Mouse (Mus musculus) intestine, postnatal 0 days (tissue): ENCODE results near the gene Acoxl. TPM values are rescaled to one million over a fixed set of nuclear protein-coding genes. Genes with fewer than 3 reads are reported as not detected.

Experiments used
- ATAC-seq: fragments of 200-750 bp; cut with Nextera tagmentation; 2 replicates; pipeline ENCODE4 v1.8.0; 2017; ENCODE audit warnings: mild to moderate bottlenecking, moderate TSS enrichment, moderate library complexity
- H3K27ac ChIP-seq: fragments of 300-500 bp; sonication (generic); 2 replicates; pipeline ENCODE4 v1.5.1; 2014; ENCODE audit warnings: mild to moderate bottlenecking, low read depth, low read length, moderate library complexity
- H3K27me3 ChIP-seq: fragments of 300-500 bp; sonication (generic); replicated peaks from 2 replicates; pipeline ENCODE4 v1.6.1; 2014; ENCODE audit warnings: low read length, mixed read lengths; ENCODE audit not compliant: control insufficient read depth, insufficient read depth
- H3K36me3 ChIP-seq: fragments of 300-500 bp; sonication (generic); 2 replicates; pipeline ENCODE4 v1.6.1; 2014; ENCODE audit warnings: mild to moderate bottlenecking, moderate library complexity; ENCODE audit not compliant: control insufficient read depth, insufficient read depth
- H3K4me1 ChIP-seq: fragments of 300-500 bp; sonication (generic); replicated peaks from 2 replicates; pipeline ENCODE4 v1.6.1; 2014; ENCODE audit warnings: antibody characterized with exemption, low read length, mixed read lengths; ENCODE audit not compliant: control insufficient read depth, insufficient read depth
- H3K4me2 ChIP-seq: fragments of 300-500 bp; sonication (generic); replicated peaks from 2 replicates; pipeline ENCODE4 v1.6.1; 2014; ENCODE audit warnings: low read depth, mild to moderate bottlenecking, moderate library complexity
- H3K4me3 ChIP-seq: fragments of 300-500 bp; sonication (generic); 2 replicates; pipeline ENCODE4 v1.5.1; 2014; ENCODE audit warnings: low read depth, low read length
- H3K9ac ChIP-seq: fragments of 300-500 bp; sonication (generic); 2 replicates; pipeline ENCODE4 v1.6.1; 2014; ENCODE audit warnings: mild to moderate bottlenecking, low read depth, low read length
- H3K9me3 ChIP-seq: fragments of 300-500 bp; sonication (generic); 2 replicates; pipeline ENCODE4 v1.6.1; 2016; ENCODE audit warnings: mixed run types; ENCODE audit not compliant: control insufficient read depth
- CTCF ChIP-seq: sonication (generic); IDR thresholded peaks from 2 replicates; pipeline ENCODE4 v1.5.1; 2016; ENCODE audit warnings: low read depth, mild to moderate bottlenecking, control low read depth, antibody characterized with exemption, moderate library complexity
- WGBS: fragments of 180-500 bp; shearing (Covaris S2); extraction: QIAGEN DNeasy Blood & Tissue Kit; methylation state at CpG from one replicate; pipeline ENCODE4 v1.1.7; 2014; 5-methylcytosine and 5-hydroxymethylcytosine counted together
- polyA plus RNA-seq: library from polyadenylated mRNA; unstranded; fragments of >200 nt; fragmentation: Nextera tagmentation; extraction: Ambion mirVana; gene quantifications from 2 replicates; pipeline ENCODE4 v1.2.1, GENCODE M21; 2015

Acoxl gene
- polyA plus RNA-seq, 1 experiment from 2014 or later: 0.25 TPM

- WGBS: 80% methylated on average over 3 of the region's 3 CpGs
- no peak; the same call in 1 of the 2 replicates for TF ChIP-seq CTCF
- no peaks in the 10 kb centered on the region for H3K27me3 ChIP-seq
- no peaks in the 10 kb centered on the region for H3K9me3 ChIP-seq
- 0 out of 2 replicates have a peak, but pooled peaks cover 8% of the 10 kb centered on the region for H3K36me3 ChIP-seq
- H3K27ac ChIP-seq: no peak overlapping the region
- no peak overlapping the region for H3K4me2 ChIP-seq
- no peaks in the 10 kb centered on the region for H3K4me1 ChIP-seq
- ATAC-seq: no peak
- H3K4me3 ChIP-seq: no peak overlapping the region
- no peak overlapping the region for H3K9ac ChIP-seq
Measured at GRCm38 (mm10) chr2:128140183-128140582, 301.5 kb downstream of the Acoxl start.

GRCm38 (mm10) chr2:128143992-128144391, 305.3 kb downstream of the Acoxl start:
- Histone ChIP-seq H3K27ac (no peak overlapping the region), H3K27me3 (no peaks in the 10 kb centered on the region), H3K9me3 (no peaks in the 10 kb centered on the region), H3K4me3 (no peak overlapping the region), H3K9ac (no peak overlapping the region), H3K4me2 (no peak overlapping the region), H3K4me1 (no peaks in the 10 kb centered on the region), H3K36me3 (peaks cover 23% of the 10 kb centered on the region; the same call in 1 of the 2 replicates)
- ATAC-seq: no peak
- TF ChIP-seq CTCF: no peak

GRCm38 (mm10) chr2:128145433-128145832, 306.8 kb downstream of the Acoxl start:
- Histone ChIP-seq H3K36me3 (peaks cover 34% of the 10 kb centered on the region), H3K27ac (no peak overlapping the region), H3K4me1 (no peaks in the 10 kb centered on the region), H3K4me3 (no peak overlapping the region), H3K4me2 (no peak overlapping the region), H3K27me3 (no peaks in the 10 kb centered on the region), H3K9ac (no peak overlapping the region), H3K9me3 (no peaks in the 10 kb centered on the region)
- no peak for ATAC-seq
- TF ChIP-seq CTCF: no peak
- WGBS: 74% methylated on average over 3 of the region's 3 CpGs

GRCm38 (mm10) chr2:128149596-128149995, 310.9 kb downstream of the Acoxl start:
- Histone ChIP-seq H3K9me3 (no peaks in the 10 kb centered on the region), H3K4me3 (no peak overlapping the region), H3K27me3 (no peaks in the 10 kb centered on the region), H3K4me1 (no peaks in the 10 kb centered on the region), H3K9ac (no peak overlapping the region), H3K4me2 (no peak overlapping the region), H3K27ac (no peak overlapping the region), H3K36me3 (peaks cover 32% of the 10 kb centered on the region)
- no peak for TF ChIP-seq CTCF
- no peak for ATAC-seq
- 85% methylated on average over 5 of the region's 5 CpGs for WGBS

- no peak overlapping the region for H3K4me2 ChIP-seq
- no peaks in the 10 kb centered on the region for H3K4me1 ChIP-seq
- no peaks in the 10 kb centered on the region for H3K9me3 ChIP-seq
- no peak for TF ChIP-seq CTCF
- H3K4me3 ChIP-seq: no peak overlapping the region
- H3K9ac ChIP-seq: no peak overlapping the region
- ATAC-seq: no peak
- no peak overlapping the region for H3K27ac ChIP-seq
- 92% methylated on average over 9 of the region's 9 CpGs for WGBS
- H3K27me3 ChIP-seq: no peaks in the 10 kb centered on the region
- peaks cover 28% of the 10 kb centered on the region for H3K36me3 ChIP-seq
Measured at GRCm38 (mm10) chr2:128152211-128152610, 313.5 kb downstream of the Acoxl start.

GRCm38 (mm10) chr2:128152845-128153550, 314.3 kb downstream of the Acoxl start:
- no peak overlapping the region for H3K4me2 ChIP-seq
- H3K36me3 ChIP-seq: peaks cover 20% of the 10 kb centered on the region
- no peak for ATAC-seq
- no peak overlapping the region for H3K27ac ChIP-seq
- no peak for TF ChIP-seq CTCF
- H3K9ac ChIP-seq: no peak overlapping the region
- no peak overlapping the region for H3K4me3 ChIP-seq
- no peaks in the 10 kb centered on the region for H3K4me1 ChIP-seq
- no peaks in the 10 kb centered on the region for H3K9me3 ChIP-seq
- H3K27me3 ChIP-seq: no peaks in the 10 kb centered on the region
- 71% methylated on average over 16 of the region's 16 CpGs for WGBS
